27 mouse cellular contexts compared by ENCODE assay signal in the genomic region with DNA sequence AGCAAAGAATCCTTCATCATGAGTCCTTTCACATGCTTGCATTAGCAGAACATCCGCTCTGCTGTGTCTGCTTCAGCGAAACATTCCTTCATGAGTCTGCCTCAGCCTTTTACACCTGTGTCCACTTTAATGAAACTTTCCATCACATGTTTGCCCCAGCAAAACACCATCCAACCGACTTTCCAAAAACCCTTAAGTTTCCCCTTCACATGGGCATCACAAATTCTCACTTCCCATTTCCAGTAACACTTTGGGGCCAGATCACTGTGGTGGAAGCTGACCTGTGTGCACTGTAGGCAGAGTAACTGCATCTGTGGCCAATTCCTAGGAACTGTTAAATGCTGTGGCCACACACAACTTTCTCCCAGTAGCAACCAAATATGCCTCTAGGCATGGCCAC.
"Had no signal": no experiment of that assay in that cellular context is flagged by ENCODE, and none has a peak within 500 bp of the region (broad histone marks: within the 10 kb centered on the region; RNA-seq: fewer than 3 reads in every experiment).

No protein-coding gene starts in this region.

- DNase-seq: gastrocnemius, adult 2 months; gastrocnemius, postnatal 10 days; gastrocnemius, postnatal 25 days; heart, adult 18-20 months; heart, postnatal 10 days; heart, postnatal 36 days; kidney, adult 11 months; kidney, adult 2 months; kidney, adult 9 months; kidney, postnatal 25 days; kidney, postnatal 4 days; liver; liver, embryonic 13.5 days had no signal

- H3K27ac ChIP-seq: gastrocnemius, adult 2 months; heart, embryonic 10.5 days; hindbrain, embryonic 13.5 days; hindbrain, embryonic 15.5 days; hindbrain, postnatal 0 days; kidney, embryonic 15.5 days; kidney, postnatal 0 days; layer of hippocampus, adult 2 months; left cerebral cortex, adult 2 months; limb, embryonic 10.5 days; limb, embryonic 12.5 days; liver, embryonic 13.5 days; liver, embryonic 15.5 days had no signal

- H3K27me3 ChIP-seq: heart, embryonic 12.5 days; hindbrain, embryonic 13.5 days; hindbrain, embryonic 15.5 days; kidney, embryonic 15.5 days; limb, embryonic 12.5 days; liver, embryonic 13.5 days; liver, embryonic 15.5 days had no signal

- H3K4me2 ChIP-seq: heart, embryonic 12.5 days; hindbrain, embryonic 13.5 days; hindbrain, embryonic 15.5 days; kidney, embryonic 15.5 days; limb, embryonic 12.5 days; liver, embryonic 11.5 days; liver, embryonic 13.5 days; liver, embryonic 15.5 days had no signal

- H3K36me3 ChIP-seq: heart, embryonic 10.5 days; heart, embryonic 12.5 days; hindbrain, embryonic 13.5 days; hindbrain, embryonic 15.5 days; kidney, embryonic 15.5 days; limb, embryonic 10.5 days; limb, embryonic 12.5 days; liver, embryonic 13.5 days; liver, embryonic 15.5 days had no signal

- H3K9ac ChIP-seq: heart, embryonic 12.5 days; hindbrain, embryonic 13.5 days; hindbrain, embryonic 15.5 days; kidney, embryonic 15.5 days; limb, embryonic 12.5 days; liver, embryonic 13.5 days; liver, embryonic 15.5 days had no signal

- H3K9me3 ChIP-seq: heart, embryonic 10.5 days; heart, embryonic 12.5 days; hindbrain, embryonic 13.5 days; hindbrain, embryonic 15.5 days; kidney, embryonic 15.5 days; limb, embryonic 10.5 days; limb, embryonic 12.5 days; liver, embryonic 13.5 days; liver, embryonic 15.5 days had no signal

- ATAC-seq: hindbrain, postnatal 0 days; intestine, embryonic 16.5 days had no signal

- H3K4me3 ChIP-seq: gastrocnemius, adult 2 months; heart, embryonic 10.5 days; heart, embryonic 12.5 days; hindbrain, embryonic 13.5 days; hindbrain, embryonic 15.5 days; kidney, embryonic 15.5 days; layer of hippocampus, adult 2 months; left cerebral cortex, adult 2 months; limb, embryonic 10.5 days; limb, embryonic 12.5 days; liver, embryonic 13.5 days; liver, embryonic 15.5 days had no signal

- H3K4me1 ChIP-seq: heart, embryonic 10.5 days; heart, embryonic 12.5 days; hindbrain, embryonic 13.5 days; hindbrain, embryonic 15.5 days; kidney, embryonic 15.5 days; limb, embryonic 10.5 days; liver, embryonic 13.5 days; liver, embryonic 15.5 days had no signal
